In genomic region chr19:47334713-47335112, GRCm38 (mm10) we compare ENCODE assay signal across 9 mouse cellular contexts.
DNase-seq lines count a peak whose midpoint lies in the region; ATAC-seq and TF ChIP-seq lines count a peak whose summit lies in the region.
"Had no signal": no experiment of that assay in that cellular context is flagged by ENCODE, and none has a peak within 500 bp of the region (broad histone marks: within the 10 kb centered on the region; RNA-seq: fewer than 3 reads in every experiment).

No protein-coding gene starts in this region.

- ATAC-seq in intestine, embryonic 14.5 days (replicated peaks; ENCODE audit: low FRiP score, low TSS enrichment, low read depth): no peak
- no peak for ATAC-seq in intestine, embryonic 16.5 days
- ATAC-seq in forebrain, embryonic 14.5 days: no peak
- no peak for ATAC-seq in midbrain, embryonic 13.5 days
- no peak for ATAC-seq in monocyte, adult 5-6 weeks (replicated peaks; ENCODE audit: insufficient number of reproducible peaks, low FRiP score, low TSS enrichment, poor library complexity, severe bottlenecking)

- H3K27me3 ChIP-seq in intestine, embryonic 14.5 days (replicated peaks; ENCODE audit: control insufficient read depth, insufficient read depth, low read length): no peaks in the 10 kb centered on the region
- no peaks in the 10 kb centered on the region for H3K27me3 ChIP-seq in intestine, embryonic 16.5 days (replicated peaks; ENCODE audit: control insufficient read depth, insufficient read depth, low read length)
- no peaks in the 10 kb centered on the region for H3K27me3 ChIP-seq in forebrain, embryonic 14.5 days (replicated peaks; ENCODE audit: control insufficient read depth, insufficient read depth, low read length)
- H3K27me3 ChIP-seq in midbrain, embryonic 13.5 days: 0 out of 2 replicates have a peak, but pooled peaks cover 4% of the 10 kb centered on the region

- 40% methylated on average over 17 of the region's 17 CpGs for WGBS in intestine, embryonic 14.5 days
- 56% methylated on average over 17 of the region's 17 CpGs for WGBS in intestine, embryonic 16.5 days
- 35% methylated on average over 17 of the region's 17 CpGs for WGBS in forebrain, embryonic 14.5 days
- 53% methylated on average over 17 of the region's 17 CpGs for WGBS in midbrain, embryonic 13.5 days

- H3K4me1 ChIP-seq in intestine, embryonic 14.5 days (replicated peaks; ENCODE audit: control insufficient read depth, insufficient read depth, low read length): peaks cover 49% of the 10 kb centered on the region
- peaks cover 36% of the 10 kb centered on the region for H3K4me1 ChIP-seq in intestine, embryonic 16.5 days (ENCODE audit: control insufficient read depth, insufficient read depth, low read length)
- peaks cover 23% of the 10 kb centered on the region for H3K4me1 ChIP-seq in forebrain, embryonic 14.5 days (ENCODE audit: control insufficient read depth, insufficient read depth, low read length)
- H3K4me1 ChIP-seq in midbrain, embryonic 13.5 days (replicated peaks): peaks cover 38% of the 10 kb centered on the region

- no peak for TF ChIP-seq CTCF in brain, embryonic 14.5 days (IDR thresholded peaks at IDR 0.05; ENCODE audit: borderline replicate concordance, extremely low read depth, insufficient read depth, insufficient read length)

- no peak for TF ChIP-seq POLR2A in brain, embryonic 14.5 days (IDR thresholded peaks at IDR 0.05; ENCODE audit: borderline replicate concordance, extremely low read depth, insufficient read depth, insufficient read length, poor library complexity, severe bottlenecking)

- no peak for DNase-seq in intestine, embryonic 14.5 days (ENCODE audit: low spot score)
- DNase-seq in brain, embryonic 14.5 days (ENCODE audit: low read depth): peak; percentile 65
- DNase-seq in forebrain, embryonic 14.5 days (ENCODE audit: low spot score): peak; percentile 40
- no peak for DNase-seq in urinary bladder, postnatal 36 days (ENCODE audit: low spot score in 2 of 2)
- DNase-seq in ovary, adult 18-20 months (ENCODE audit: low spot score): no peak
- DNase-seq: thymus, postnatal 14 days had no signal

- no peak overlapping the region for H3K9ac ChIP-seq in intestine, embryonic 14.5 days (ENCODE audit: low read length)
- H3K9ac ChIP-seq in intestine, embryonic 16.5 days (ENCODE audit: low read depth, low read length): no peak overlapping the region
- no peak overlapping the region; the same call in 1 of the 2 replicates for H3K9ac ChIP-seq in forebrain, embryonic 14.5 days (ENCODE audit: low read length)
- H3K9ac ChIP-seq in midbrain, embryonic 13.5 days (replicated peaks): peak overlapping the region; percentile 24; the same call in 1 of the 2 replicates

- no peak overlapping the region for H3K4me2 ChIP-seq in intestine, embryonic 14.5 days (ENCODE audit: low read length)
- no peak overlapping the region for H3K4me2 ChIP-seq in intestine, embryonic 16.5 days (ENCODE audit: low read depth, low read length)
- H3K4me2 ChIP-seq in forebrain, embryonic 14.5 days (ENCODE audit: low read length): no peak overlapping the region
- H3K4me2 ChIP-seq in midbrain, embryonic 13.5 days (replicated peaks): no peak overlapping the region

- no peaks in the 10 kb centered on the region for H3K36me3 ChIP-seq in intestine, embryonic 14.5 days (ENCODE audit: control insufficient read depth, insufficient read depth, low read length)
- no peaks in the 10 kb centered on the region for H3K36me3 ChIP-seq in intestine, embryonic 16.5 days (ENCODE audit: control insufficient read depth, insufficient read depth, low read length)
- H3K36me3 ChIP-seq in forebrain, embryonic 14.5 days (ENCODE audit: control insufficient read depth, insufficient read depth, low read length): no peaks in the 10 kb centered on the region
- no peaks in the 10 kb centered on the region for H3K36me3 ChIP-seq in midbrain, embryonic 13.5 days

- peak overlapping the region; percentile 17; the same call in 1 of the 2 replicates for H3K27ac ChIP-seq in intestine, embryonic 14.5 days (ENCODE audit: low read depth)
- H3K27ac ChIP-seq in intestine, embryonic 16.5 days (ENCODE audit: low read length): no peak overlapping the region
- H3K27ac ChIP-seq in forebrain, embryonic 14.5 days (ENCODE audit: low read depth, low read length): no peak overlapping the region
- no peak overlapping the region; the same call in 1 of the 2 replicates for H3K27ac ChIP-seq in midbrain, embryonic 13.5 days

- H3K4me3 ChIP-seq in intestine, embryonic 14.5 days (ENCODE audit: low read depth, low read length): no peak overlapping the region
- H3K4me3 ChIP-seq in intestine, embryonic 16.5 days (ENCODE audit: low read length): no peak overlapping the region
- H3K4me3 ChIP-seq in forebrain, embryonic 14.5 days (ENCODE audit: low read depth, low read length): no peak overlapping the region
- no peak overlapping the region for H3K4me3 ChIP-seq in midbrain, embryonic 13.5 days (replicated peaks)

- no peaks in the 10 kb centered on the region for H3K9me3 ChIP-seq in intestine, embryonic 14.5 days (ENCODE audit: control insufficient read depth, low read length)
- H3K9me3 ChIP-seq in intestine, embryonic 16.5 days (ENCODE audit: control insufficient read depth, low read length): no peaks in the 10 kb centered on the region
- H3K9me3 ChIP-seq in forebrain, embryonic 14.5 days (replicated peaks; ENCODE audit: control insufficient read depth, low read length): no peaks in the 10 kb centered on the region
- H3K9me3 ChIP-seq in midbrain, embryonic 13.5 days: no peaks in the 10 kb centered on the region

Comparison
In these comparisons a context has a peak if more than half of its experiments do, and no peak if none do; other contexts are left out.
1. DNase-seq: peak in brain, embryonic 14.5 days (single experiment) and forebrain, embryonic 14.5 days (single experiment); none in intestine, embryonic 14.5 days (single experiment), urinary bladder, postnatal 36 days (0 of 2) and ovary, adult 18-20 months (single experiment).